Mouse (Mus musculus): ENCODE measurements at regions not wholly inside any gene's neighbourhood (a gene's known extent, or its start where the extent isn't known, plus 50 kb on each side); places are given as distances from the start of the nearest gene placed in this dataset.

- TF ChIP-seq CTCF (IDR thresholded peaks at IDR 0.05; ENCODE audit: extremely low read depth, insufficient read length, insufficient replicate concordance, low read depth, low read length) (peak; percentile 90), POLR2A (IDR thresholded peaks at IDR 0.05; ENCODE audit: low read depth, low read length) (no peak)
These were observed 78.5 kb downstream of the Elovl4 start for GRCm38 (mm10) chr9:83727462-83728189.

Data from small intestine, adult 2 months (tissue).